Mouse (Mus musculus) MN1 (cell line): Measurements from ENCODE around the gene Dnah17.
A peak's percentile ranks its signal among the peaks of the same experiment; 100 is the strongest.

Experiments
- DNase-seq: peaks from one replicate; pipeline ENCODE4 v3.0.0-alpha.2; 2016; ENCODE audit warnings: low spot score

The Dnah17 gene

DNA sequence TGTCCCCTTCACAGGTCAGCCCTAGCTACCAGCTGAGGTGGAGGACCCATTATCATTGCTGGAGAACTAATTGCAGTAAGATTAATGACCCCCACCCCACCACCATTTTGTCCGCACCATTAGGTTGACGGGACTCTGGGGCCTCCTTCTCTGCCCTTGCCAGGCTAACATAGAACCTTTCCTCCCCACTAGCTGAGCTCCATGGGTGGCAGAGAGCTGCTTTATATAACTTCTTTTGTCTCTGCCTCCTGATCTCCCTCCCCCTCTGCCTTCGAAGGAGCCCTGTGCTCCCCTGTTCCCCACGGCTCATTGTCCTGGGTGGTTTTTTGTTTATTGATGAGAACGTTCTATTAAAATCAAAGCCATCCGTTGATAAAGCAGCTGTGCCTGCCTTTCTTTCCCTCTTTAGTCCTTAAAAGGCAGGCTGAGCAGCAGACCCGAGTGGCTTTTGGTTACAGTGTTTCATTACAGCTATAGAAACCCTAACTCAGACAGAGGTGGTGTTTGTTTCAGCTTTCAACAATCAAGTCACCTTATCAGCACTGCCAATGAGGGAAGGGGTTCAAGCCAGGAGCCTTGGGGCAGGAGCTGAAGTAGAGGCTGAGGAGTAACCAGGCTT, 12.2 kb upstream of the Dnah17 start:
- no peak for DNase-seq

DNA sequence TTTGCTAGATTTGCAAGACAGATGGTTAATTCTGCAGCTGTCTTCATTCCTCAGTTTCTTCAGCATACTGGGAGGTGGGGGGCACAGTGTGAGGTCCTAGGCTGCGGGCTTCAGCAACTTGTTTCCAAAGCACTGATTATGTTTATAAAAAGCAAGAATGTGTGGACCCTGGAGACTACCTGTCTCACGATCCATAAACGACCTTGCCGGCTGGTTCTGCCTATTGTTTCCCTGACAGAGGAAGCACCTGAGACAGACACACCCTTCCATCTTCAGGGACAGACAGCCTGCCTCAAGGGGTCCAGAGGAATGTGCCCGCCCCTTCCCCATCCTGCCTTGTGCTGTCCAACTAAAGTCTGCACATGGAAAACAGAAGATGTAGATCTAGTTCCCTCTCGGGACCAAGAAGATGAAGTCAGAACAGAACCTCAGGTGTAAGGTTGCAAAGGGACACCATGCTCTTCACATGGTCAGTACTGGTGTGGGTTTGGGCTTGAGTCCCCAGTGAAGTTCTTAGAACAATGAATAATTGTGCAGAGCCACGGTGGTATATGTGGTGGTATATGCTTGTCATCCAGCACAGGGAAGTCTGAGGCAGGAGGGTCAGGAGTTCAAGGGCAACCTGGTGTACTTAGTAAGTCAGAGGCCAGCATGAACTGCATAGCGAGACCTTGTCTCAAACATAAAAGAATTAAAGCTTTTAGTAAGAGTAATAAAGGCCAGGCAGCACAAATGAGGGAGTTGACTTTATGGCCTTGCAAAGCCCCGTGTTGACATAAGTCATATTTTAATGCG, 10.5 kb upstream of the Dnah17 start:
- DNase-seq: no peak

DNA sequence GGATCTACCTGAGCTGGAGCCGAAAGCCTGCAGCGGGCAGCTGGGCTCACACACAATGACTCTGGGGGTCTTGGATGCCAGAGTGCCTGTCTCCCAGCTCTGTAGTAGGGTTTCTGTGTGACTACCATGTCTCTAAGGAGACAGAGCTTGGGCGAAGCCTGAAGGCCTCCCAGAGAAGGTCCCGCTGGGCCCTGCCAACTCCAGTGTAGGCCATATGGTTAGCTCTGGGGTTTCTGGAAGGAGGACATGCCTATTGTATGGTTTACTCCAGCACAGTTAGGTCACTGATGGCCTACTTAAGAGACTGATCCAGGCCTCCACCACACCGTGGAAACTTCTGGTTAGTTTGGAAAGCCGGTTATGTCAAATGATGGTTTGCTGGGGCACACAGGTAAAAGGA, 7.9 kb upstream of the Dnah17 start:
- DNase-seq: no peak

DNA sequence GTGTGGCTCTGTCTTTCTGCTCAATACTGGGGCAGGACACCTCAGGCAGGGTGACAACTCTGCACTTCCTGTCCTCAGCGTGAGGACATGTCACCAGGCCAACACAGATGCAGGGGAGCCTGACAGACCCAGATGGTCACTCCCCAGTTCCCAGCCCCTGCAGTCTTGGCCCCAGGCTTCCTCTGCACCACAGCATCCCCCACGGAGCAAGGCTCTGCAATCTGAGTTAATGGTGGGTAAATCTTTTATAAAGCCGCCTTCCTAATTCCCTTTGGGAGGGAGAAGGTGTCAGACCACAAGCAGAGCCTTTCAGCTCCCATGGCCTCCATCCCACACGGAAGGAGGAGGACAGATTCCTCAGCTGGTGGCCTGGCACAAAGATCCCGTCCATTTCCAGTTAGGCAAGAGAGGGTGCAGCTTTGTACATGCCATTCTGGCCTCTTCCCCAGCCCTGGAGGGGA, 5.8 kb upstream of the Dnah17 start:
- DNase-seq: no peak

DNA sequence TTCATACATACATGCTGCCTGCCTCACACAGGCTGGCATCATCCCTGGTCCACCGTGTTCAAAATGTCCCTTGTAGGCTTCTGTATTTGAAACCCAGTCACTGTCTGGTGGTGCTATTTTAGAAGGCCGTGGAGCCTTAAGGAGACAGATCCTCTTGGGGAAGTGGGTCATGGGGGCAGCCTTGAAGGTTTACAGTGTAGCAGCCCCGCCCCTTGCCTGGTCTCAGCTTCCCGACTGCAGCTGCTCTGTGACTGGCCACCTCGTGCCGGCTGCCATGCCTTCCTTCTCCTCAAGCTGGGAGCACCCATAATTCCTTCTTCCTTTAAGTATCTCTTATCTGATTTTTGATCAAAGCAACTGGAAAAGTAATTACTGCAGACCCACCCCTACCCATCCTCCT, 4.8 kb upstream of the Dnah17 start:
- DNase-seq: no peak

DNA sequence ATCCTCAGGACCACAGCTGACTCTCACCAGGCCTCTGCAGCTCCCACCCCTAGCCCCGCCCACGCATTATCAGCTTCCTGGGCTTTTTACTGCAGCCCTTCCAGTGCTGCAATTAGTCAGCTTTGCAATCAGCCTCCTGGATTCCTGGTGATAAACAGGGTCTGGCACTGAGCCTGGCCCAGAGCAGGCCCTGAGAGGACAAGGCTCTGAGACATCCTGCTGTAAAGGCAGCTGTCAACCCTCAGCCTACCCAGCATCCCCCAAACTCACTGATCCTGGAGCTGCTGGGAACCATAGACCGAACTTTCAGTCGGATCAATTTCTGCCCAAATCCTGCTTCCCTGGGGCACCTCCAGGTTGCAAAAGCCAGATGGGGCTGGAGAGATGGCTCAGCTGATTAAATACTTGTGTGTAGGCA, 3.3 kb upstream of the Dnah17 start:
- peak; percentile 83 for DNase-seq

DNA sequence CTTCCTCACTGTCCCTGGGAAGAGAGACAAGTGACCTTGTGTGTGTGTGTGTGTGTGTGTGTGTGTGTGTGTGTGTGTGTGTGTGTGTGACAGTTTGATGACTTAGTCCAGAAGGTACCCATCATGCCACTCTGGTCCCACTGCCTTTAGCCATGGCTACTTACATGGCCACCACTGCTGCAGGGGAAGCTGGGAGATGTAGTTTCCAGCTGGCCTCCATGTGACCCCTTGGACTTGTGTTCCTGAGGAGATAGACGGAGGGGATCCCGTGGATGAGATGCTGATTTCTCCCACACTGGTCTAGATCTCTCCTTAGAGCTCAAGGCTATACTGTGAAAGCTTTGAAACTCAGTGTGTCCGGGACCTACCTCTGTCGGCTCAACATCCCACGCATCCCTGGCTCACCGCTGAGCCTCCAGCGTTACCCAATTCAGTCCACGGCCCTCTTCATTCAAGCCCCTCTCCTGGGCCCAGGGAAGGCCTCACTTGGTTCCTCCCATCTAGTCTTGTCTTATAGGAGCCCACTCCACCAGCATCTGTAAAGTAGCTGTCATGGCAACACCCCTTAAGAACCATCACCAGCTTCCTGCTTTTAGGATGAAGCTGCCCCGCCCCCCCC, 2.8 kb upstream of the Dnah17 start:
- peak; percentile 79 for DNase-seq

DNA sequence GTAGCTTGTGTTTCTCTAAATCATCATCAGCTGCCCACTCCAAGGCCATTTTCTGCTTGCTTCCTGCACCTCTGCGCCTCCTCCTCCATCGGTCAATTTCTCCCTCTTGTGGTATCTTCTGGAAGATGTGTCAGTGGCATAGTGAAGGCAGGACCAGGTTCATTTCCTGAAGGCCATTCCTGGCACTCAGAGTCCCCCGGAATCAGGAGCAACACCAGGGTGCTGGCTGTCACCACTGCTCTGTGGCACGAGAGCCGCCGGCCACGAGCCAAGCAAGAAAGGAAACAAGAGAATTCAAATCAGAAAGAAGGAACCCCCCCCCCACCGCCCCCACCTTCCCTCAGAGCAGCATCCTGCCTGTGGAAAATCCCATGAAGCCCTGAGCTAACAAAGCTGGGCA, 1.7 kb upstream of the Dnah17 start:
- peak; percentile 42 for DNase-seq

DNA sequence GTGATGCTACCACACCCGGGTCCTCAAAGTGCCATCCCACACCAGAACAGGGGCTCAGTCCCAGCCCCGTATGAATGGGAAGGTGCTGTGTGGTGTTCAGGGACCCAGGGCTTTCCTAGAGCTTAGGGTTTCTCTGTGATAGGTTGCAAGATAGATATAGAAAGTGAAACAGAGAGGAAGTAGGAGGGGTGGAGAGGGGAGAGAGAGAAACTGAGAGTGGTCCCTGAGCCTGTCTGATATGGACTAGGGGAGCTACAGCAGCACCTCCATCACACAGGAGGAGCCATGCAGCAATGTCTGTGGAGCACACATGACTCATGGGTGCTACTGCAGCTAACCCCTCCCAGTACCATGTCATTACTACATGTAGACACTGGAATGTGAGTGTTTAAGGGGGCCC, 622 bp downstream of the Dnah17 start:
- no peak for DNase-seq

DNA sequence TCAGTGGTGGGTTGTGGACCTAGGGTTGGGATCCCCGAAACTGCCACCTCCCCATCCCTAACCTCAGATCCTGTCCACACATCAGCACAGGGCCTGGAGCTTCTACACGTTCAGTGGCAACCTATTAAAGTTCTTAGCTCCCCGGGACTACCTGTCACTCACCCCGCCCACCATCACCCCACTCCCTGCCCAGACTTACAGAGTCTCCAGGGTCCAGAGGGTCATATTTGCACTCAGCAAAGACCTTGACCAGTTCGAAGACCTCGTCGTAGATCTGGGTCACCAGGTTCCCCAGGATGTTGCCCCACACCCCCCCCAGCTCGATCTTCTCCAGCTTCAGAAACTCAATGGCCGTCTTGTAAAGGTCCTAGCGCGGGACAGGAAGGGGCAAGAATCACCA, 8.8 kb downstream of the Dnah17 start:
- DNase-seq: no peak

DNA sequence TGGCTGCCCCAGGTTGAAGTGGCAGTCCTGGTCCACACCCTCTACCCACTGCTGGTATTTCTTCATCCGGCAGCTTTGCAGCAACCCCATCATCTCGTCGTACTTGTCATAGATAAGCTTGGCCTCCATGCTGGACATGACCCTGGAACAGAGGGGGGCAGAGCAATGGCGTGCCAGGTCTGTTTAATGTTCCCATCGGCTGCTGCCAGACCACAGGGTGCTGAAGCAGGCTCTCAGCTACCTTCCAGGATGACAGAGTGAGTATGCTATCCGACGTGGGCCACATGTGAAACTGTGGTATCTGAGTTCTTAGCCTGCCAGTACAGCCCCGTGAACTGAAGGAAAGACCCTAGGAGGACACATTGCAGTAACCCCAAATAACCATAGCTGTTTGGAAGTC, 11.7 kb downstream of the Dnah17 start:
- no peak for DNase-seq

DNA sequence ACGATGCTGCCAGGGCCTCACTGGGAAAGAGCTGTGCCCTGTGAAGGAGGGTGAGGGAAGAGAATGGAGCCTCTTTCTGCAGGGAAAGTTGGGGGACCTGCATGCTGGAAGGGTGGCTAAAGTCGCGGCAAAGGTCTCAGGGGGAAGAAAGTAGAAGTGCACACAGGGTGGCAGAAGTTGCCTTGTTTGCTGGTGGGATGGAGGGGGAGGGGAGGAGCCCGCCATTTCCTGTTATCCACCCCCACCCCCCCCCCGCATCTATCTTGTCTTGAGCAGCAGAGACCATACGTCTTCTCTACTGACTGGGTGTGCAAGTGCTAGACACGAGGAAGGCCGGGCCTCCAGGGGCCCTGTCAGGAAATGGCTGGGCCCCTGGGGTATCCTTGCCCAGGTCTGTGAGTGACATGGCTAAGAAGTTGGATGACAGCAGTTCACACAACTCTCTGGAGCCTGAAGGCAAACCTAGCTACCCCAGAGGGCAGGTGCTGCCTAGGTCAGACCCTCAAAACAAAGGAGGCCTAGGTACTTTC, 15.8 kb downstream of the Dnah17 start:
- no peak for DNase-seq

DNA sequence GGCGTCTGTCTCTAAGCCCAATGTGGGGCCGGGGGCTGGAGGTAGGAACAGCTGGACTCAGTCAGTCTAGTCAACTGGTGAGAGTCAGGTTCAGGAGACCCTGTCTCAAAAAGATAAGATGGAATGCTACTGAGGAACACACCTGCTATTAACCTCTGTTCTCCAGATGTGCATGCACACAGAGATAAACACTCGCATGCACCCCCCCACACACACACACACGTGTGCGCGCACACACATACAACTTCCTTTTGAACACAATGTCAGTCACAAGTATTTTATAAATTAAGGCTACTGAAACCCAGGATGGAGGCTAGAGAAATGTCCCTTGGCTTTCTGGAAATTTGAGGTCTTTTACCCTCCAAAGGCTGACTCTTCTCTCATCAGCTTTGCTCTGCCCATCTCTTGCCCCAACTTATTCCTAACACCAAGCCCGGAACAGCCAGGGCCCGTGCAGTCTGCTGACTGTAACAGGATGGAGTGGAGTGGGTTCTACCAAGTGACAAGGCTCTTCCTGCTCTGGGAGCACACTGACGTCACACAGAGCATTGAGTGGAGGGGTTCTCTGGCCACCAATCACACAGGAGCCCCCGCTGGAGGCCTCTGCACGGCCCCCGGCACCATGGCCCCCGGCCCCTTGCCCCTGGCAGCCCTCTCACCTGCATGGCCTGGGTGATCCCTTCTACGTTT, 16.8 kb downstream of the Dnah17 start:
- DNase-seq: no peak

DNA sequence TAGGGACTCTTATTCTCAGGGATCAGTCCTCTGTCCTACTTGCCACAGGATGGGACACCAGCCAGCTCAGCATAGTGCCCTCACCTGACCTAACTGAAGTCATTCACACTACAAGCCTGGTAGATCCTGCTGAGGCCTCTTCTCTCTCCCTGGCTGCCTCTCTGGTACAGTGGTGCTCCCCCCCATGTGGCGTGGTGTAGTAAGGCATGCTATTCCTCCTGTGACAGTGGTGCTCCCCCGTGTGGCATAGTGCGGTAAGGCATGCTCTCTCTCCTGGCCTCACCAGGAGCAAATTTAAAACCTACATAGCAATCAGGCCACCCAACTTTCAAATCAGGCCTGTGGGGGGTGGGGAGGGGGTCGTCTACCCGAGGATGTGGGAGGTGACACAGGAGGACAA, 26.4 kb downstream of the Dnah17 start:
- DNase-seq: peak; percentile 86

DNA sequence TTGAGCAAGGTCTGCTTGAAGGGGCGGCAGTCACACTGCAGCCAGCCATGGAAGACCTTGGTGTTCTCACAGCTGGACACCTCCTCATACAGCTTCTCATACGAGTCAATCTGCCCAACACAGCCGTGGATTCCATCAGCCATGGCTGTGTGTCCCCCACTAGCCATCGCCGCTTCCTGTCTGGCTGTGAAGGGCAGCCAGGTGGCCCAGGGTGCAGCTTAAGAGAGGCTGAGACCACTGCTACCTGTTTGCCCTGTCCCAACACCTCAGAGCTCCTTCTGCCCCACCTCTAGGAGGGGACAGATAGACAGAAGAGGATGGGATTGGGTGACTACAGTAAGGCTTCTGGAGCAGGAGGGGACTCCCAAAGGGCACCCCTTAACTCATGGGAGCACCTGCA, 27.1 kb downstream of the Dnah17 start:
- DNase-seq: no peak

DNA sequence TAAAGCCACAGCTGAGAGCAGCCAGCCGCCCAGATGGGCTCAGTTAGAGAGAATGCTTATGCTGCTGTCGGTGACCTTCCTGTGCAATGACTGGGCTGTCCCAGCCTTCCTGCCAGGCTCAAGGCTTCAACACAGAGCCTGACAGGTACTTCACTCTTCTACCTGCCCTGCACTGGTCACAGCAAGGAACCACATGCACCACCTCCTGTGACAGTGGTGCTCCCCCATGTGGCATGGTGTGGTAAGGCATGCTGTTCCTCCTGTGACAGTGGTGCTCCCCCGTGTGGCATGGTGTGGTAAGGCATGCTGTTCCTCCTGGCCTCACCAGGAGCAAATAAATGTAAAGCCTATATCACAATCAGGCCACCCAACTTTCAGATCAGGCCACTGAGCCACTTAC, 27.6 kb downstream of the Dnah17 start:
- peak; percentile 87 for DNase-seq

DNA sequence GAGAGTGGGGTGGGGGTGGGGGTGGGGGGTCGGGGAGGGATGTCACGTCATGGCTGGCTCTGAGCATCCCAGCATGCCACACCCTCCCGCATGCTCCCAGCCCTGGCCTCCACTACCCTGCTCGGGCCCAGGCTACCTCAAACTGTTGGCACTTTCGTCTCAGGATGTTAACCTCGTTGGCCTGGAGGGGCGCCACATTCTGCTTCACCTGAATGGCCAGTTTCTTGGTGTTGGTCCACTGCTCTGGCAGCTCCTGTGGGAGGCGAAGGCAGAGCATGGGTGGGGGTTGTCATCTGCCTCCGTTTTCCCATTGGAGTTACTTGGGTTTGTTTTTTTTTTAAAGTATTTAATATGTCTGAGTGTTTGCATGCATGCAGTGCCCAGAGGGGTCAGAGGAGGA, 29.3 kb downstream of the Dnah17 start:
- DNase-seq: no peak

DNA sequence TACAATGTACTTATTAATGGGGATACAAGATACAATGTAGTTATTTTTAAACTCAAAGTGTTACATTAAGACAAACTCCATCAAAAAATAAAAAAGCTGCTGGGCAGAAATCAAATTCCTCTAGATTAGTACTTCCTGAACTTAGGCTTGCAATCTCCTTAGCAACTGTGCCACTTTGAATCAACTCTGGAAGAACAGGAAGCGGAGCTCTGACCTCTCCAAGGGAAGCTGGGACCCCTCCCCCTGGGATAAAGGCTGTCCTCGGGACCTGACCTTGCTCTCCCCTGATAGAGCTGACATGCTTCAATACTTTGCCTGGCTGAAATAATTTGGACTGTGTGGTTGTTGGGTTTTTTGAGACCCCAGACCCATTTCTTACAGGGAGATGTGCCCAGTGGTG, 33.7 kb downstream of the Dnah17 start:
- no peak for DNase-seq

DNA sequence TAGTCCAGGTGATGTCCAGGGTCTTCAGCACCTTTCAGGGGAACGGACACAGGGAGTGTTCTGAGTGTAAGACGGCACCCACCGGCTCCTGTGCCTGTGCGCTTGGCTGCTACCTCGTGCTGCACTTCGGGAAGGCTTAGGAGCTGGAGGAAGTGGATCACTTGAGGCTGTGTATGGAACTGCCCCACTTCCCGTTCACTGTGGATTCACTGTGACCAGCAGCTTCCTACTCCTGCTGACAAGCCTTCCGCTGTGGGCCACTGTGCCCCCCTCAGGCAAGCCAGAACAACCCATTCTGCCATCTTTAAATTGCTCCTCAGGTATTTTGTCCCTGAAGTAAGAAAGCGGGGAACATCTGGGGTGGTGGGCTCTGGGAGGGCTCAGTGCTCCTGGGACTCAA, 35.4 kb downstream of the Dnah17 start:
- DNase-seq: no peak

DNA sequence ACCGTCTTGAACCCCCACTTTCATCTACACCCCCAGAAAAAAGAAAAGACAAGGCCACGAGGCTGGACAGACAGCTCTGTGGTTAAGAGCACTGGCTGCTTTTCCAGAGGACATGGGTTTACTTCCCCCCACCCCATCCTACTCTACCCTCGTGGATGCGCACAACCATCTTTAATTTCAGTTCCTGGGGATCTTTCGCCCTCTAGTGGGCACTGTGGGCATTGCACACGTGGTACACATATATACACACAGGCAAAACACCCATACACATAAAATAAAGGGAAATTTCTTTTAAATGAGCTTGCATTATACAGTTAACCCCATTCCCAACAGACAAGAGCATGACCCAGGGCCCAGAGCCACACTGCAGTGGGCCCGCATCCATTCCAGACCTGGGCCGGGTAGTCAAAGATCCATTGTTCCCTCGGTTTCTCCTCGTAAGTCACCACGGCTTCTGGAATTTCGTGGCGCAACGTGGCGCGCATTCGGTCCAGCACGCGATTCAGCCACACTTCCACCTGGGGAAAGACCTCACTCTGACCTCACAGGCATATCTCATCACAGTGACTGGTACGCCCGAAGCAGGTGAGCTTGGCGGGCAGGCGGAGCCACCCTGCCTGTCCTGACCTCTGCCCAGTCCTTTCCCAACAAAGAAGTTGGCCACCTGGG, 39.3 kb downstream of the Dnah17 start:
- no peak for DNase-seq

DNA sequence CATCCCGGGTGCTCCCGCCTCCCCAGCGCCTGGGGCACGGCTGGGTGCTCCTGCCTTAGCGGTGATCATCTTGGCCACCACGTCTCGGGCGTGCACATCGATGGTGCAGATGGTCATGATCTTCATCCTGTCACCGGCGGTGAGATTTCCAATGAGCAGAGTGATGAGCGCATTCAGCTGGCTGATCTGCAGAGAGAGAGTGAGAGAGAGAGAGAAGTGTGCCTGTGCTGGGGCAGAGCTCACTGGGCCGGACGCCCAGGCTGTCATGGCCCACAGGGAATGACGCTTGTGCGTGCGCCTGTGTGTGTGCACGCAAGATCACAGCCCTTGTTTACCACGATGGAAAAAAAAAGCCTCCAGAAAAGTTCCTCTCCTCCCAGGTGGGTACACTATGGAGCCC, 41.5 kb downstream of the Dnah17 start:
- no peak for DNase-seq

DNA sequence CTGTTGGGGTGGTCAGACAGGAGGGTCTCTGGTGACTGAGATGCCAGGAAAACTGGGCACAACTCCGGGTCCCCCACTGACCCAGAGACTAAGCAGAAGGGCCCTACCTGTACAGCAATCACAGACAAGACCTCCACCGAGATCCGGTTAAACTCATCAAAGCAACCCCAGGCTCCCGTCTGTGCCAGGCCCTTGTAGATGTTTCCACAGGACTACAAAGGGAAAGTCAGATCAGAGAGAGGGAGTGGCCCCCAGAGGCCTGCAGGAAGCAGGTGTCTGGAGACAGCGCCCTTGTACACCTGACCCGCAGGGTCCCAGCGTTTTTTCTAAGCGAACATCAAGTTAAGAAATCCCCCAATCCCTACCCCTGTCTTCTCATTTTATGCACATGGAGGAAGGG, 44.5 kb downstream of the Dnah17 start:
- no peak for DNase-seq
